Mouse (Mus musculus) stomach, embryonic 15.5 days (tissue): ENCODE data around the gene Cryaa. TPM values are rescaled to one million over a fixed set of nuclear protein-coding genes. Genes with fewer than 3 reads are reported as not detected.
A peak's percentile ranks its signal among the peaks of the same experiment; 100 is the strongest.

ENCODE experiments used
- ATAC-seq: fragments of 200-750 bp; cut with Nextera tagmentation; 2 replicates; pipeline ENCODE4 v1.8.0; 2017; ENCODE audit warnings: low read depth, moderate number of reproducible peaks, moderate TSS enrichment; ENCODE audit not compliant: insufficient read depth, low FRiP score
- H3K27ac ChIP-seq: fragments of 300-500 bp; sonication (generic); 2 replicates; pipeline ENCODE4 v1.5.1; 2015; ENCODE audit warnings: mild to moderate bottlenecking, inconsistent platforms
- H3K27me3 ChIP-seq: fragments of 300-500 bp; sonication (generic); replicated peaks from 2 replicates; pipeline ENCODE4 v1.6.1; 2015; ENCODE audit warnings: inconsistent platforms
- H3K36me3 ChIP-seq: fragments of 300-500 bp; sonication (generic); 2 replicates; pipeline ENCODE4 v1.6.1; 2015; ENCODE audit warnings: inconsistent platforms
- H3K4me1 ChIP-seq: fragments of 300-500 bp; sonication (generic); 2 replicates; pipeline ENCODE4 v1.6.1; 2015; ENCODE audit warnings: inconsistent platforms
- H3K4me2 ChIP-seq: fragments of 300-500 bp; sonication (generic); 2 replicates; pipeline ENCODE4 v1.6.1; 2015; ENCODE audit warnings: mild to moderate bottlenecking, inconsistent platforms
- H3K4me3 ChIP-seq: fragments of 300-500 bp; sonication (generic); replicated peaks from 2 replicates; pipeline ENCODE4 v1.5.1; 2015; ENCODE audit warnings: inconsistent platforms
- H3K9ac ChIP-seq: fragments of 300-500 bp; sonication (generic); 2 replicates; pipeline ENCODE4 v1.6.1; 2015; ENCODE audit warnings: inconsistent platforms
- H3K9me3 ChIP-seq: fragments of 300-500 bp; sonication (generic); 2 replicates; pipeline ENCODE4 v1.6.1; 2016; ENCODE audit warnings: inconsistent platforms
- WGBS: fragments of 180-500 bp; shearing (Covaris S2); methylation state at CpG from one replicate; pipeline ENCODE4 v1.1.7; 2015; 5-methylcytosine and 5-hydroxymethylcytosine counted together
- polyA plus RNA-seq: library from polyadenylated mRNA; unstranded; fragments of >200 nt; fragmentation: Nextera tagmentation; extraction: Ambion mirVana; gene quantifications from 2 replicates; pipeline ENCODE4 v1.2.1, GENCODE M21; 2015

The Cryaa gene
- polyA plus RNA-seq, 1 experiment from 2014 or later: 0.21 TPM

DNA sequence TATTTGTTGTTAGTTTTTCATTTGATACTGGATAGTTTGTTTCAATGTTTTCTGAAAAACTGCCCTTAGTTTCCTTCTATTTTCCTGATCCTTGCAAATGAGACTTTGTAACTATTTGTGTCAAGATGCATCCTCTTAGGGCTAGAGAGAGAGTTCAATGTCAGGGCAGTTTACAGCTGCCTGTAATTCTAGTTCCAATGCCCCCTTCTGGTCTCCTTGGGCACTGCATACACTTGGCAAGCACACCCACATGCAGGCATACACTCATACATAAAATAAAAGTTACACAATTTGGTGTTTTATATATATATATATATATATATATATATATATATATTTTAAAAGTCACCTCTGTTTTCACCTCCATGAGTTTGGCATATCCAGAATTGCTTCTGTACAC is 14.8 kb upstream of the Cryaa start:
- no peak for ATAC-seq
- H3K4me3 ChIP-seq: no peak overlapping the region

DNA sequence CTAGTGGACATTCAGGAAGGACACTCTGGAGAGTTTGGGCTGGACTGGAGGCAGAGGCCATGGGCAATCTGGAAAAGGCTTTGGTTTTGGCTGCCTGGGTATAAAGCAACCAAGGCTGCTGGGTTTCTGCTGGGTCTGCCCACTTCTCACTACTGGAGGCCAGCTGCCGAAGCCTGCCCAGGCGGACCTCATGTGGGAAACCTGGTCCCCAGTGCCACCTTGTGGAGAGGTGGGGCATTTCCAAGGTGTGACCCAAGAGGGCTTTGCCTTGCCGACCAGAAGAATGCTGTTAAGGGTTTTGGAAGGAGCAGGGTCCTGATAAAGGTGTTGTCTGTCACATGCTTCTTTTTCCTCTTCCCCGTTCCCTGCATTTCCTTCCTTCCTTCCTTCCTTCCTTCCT is 12.8 kb upstream of the Cryaa start:
- Histone ChIP-seq H3K9me3 (no peaks in the 10 kb centered on the region), H3K4me3 (no peak overlapping the region), H3K4me1 (no peaks in the 10 kb centered on the region), H3K4me2 (no peak overlapping the region), H3K36me3 (no peaks in the 10 kb centered on the region), H3K27ac (no peak overlapping the region), H3K9ac (no peak overlapping the region), H3K27me3 (no peaks in the 10 kb centered on the region)
- peak; percentile 77; the same call in 1 of the 2 replicates for ATAC-seq
- WGBS: 8% methylated on average over 4 of the region's 4 CpGs

More for the DNA sequence above, 14.8 kb upstream of the Cryaa start:
- Histone ChIP-seq H3K9me3 (no peaks in the 10 kb centered on the region), H3K4me2 (no peak overlapping the region), H3K27ac (no peak overlapping the region), H3K36me3 (no peaks in the 10 kb centered on the region), H3K9ac (no peak overlapping the region), H3K27me3 (no peaks in the 10 kb centered on the region), H3K4me1 (peaks cover 6% of the 10 kb centered on the region; the same call in 1 of the 2 replicates)

GRCm38 (mm10) chr17:31668306-31668705 is 9.3 kb upstream of the Cryaa start:
- Histone ChIP-seq H3K4me2 (no peak overlapping the region), H3K9me3 (no peaks in the 10 kb centered on the region), H3K36me3 (no peaks in the 10 kb centered on the region), H3K9ac (no peak overlapping the region), H3K4me3 (no peak overlapping the region), H3K27me3 (no peaks in the 10 kb centered on the region), H3K27ac (no peak overlapping the region), H3K4me1 (no peaks in the 10 kb centered on the region)
- ATAC-seq: no peak
- WGBS: 40% methylated on average over 9 of the region's 9 CpGs

- no peak overlapping the region for H3K4me3 ChIP-seq
- H3K4me2 ChIP-seq: no peak overlapping the region
- H3K36me3 ChIP-seq: no peaks in the 10 kb centered on the region
- H3K9me3 ChIP-seq: no peaks in the 10 kb centered on the region
- no peak for ATAC-seq
- WGBS: 50% methylated on average over 11 of the region's 11 CpGs
- no peak overlapping the region for H3K9ac ChIP-seq
- H3K27me3 ChIP-seq: no peaks in the 10 kb centered on the region
- H3K4me1 ChIP-seq: no peaks in the 10 kb centered on the region
- no peak overlapping the region for H3K27ac ChIP-seq
Measured at GRCm38 (mm10) chr17:31670163-31670562, 7.4 kb upstream of the Cryaa start.

GRCm38 (mm10) chr17:31671698-31672097 is 5.9 kb upstream of the Cryaa start:
- H3K4me3 ChIP-seq: no peak overlapping the region
- H3K36me3 ChIP-seq: no peaks in the 10 kb centered on the region
- no peaks in the 10 kb centered on the region for H3K9me3 ChIP-seq
- no peaks in the 10 kb centered on the region for H3K27me3 ChIP-seq
- no peak overlapping the region for H3K4me2 ChIP-seq
- WGBS: 73% methylated on average over 8 of the region's 8 CpGs
- H3K27ac ChIP-seq: no peak overlapping the region
- no peaks in the 10 kb centered on the region for H3K4me1 ChIP-seq
- no peak overlapping the region for H3K9ac ChIP-seq
- no peak for ATAC-seq

DNA sequence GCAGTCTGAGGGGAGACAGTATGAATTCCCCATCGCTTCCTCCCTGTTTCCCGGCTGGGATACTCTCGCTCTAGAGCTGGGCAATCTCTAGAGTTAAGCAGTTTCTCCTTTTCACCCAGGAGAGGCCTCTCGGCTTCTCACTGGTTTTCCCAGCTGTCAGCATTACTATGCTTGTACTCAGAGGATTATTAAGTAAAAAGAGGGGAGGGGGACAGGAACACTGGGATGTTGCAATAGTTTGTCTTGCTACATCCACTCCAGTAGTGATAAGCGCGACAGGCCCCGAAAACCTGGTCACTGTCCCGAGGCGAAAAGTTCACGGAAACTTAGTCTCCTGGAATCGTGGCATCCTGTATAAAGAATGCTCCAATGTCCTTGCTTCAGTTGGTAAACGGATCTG is 5.3 kb upstream of the Cryaa start:
- Histone ChIP-seq H3K4me3 (no peak overlapping the region), H3K4me1 (no peaks in the 10 kb centered on the region), H3K4me2 (no peak overlapping the region), H3K9ac (no peak overlapping the region), H3K9me3 (no peaks in the 10 kb centered on the region), H3K36me3 (no peaks in the 10 kb centered on the region), H3K27ac (no peak overlapping the region), H3K27me3 (no peaks in the 10 kb centered on the region)
- no peak for ATAC-seq
- 84% methylated on average over 12 of the region's 12 CpGs for WGBS

DNA sequence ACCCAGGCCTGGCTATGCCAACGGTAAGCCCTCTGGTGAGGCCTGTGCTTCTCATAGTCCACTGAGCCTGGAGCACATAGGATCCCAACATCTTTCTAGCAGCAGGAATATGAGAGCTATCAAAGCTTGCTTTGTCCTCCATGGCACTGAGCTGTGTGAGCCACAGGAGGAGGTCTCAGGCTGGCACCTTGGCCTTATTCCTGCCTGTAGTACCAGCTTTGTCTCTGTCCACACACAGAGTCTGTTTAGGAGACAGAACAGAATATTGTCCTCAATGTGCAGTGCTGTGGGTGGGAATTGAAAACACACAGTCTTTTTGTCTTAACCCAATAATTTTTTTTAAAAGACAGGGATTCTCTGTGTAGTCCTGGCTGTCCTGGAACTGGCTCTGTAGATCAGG is 3.2 kb upstream of the Cryaa start:
- WGBS: 67% methylated on average over 1 of the region's 1 CpGs
- Histone ChIP-seq H3K27ac (no peak overlapping the region), H3K9me3 (no peaks in the 10 kb centered on the region), H3K4me2 (no peak overlapping the region), H3K4me1 (no peaks in the 10 kb centered on the region), H3K4me3 (no peak overlapping the region), H3K27me3 (no peaks in the 10 kb centered on the region), H3K36me3 (no peaks in the 10 kb centered on the region), H3K9ac (no peak overlapping the region)
- ATAC-seq: no peak

- Histone ChIP-seq H3K4me2 (no peak overlapping the region), H3K27me3 (no peaks in the 10 kb centered on the region), H3K36me3 (no peaks in the 10 kb centered on the region), H3K9me3 (no peaks in the 10 kb centered on the region), H3K4me1 (peaks cover 2% of the 10 kb centered on the region; the same call in 1 of the 2 replicates), H3K27ac (no peak overlapping the region), H3K4me3 (no peak overlapping the region), H3K9ac (no peak overlapping the region)
- ATAC-seq: no peak
- WGBS: 72% methylated on average over 2 of the region's 2 CpGs
Measured at GRCm38 (mm10) chr17:31680450-31680849, 2.8 kb downstream of the Cryaa start.

GRCm38 (mm10) chr17:31685514-31686224 is 8.1 kb downstream of the Cryaa start:
- no peaks in the 10 kb centered on the region for H3K27me3 ChIP-seq
- WGBS: 8% methylated on average over 17 of the region's 17 CpGs
- no peaks in the 10 kb centered on the region for H3K9me3 ChIP-seq
- peaks cover 12% of the 10 kb centered on the region for H3K4me1 ChIP-seq
- H3K36me3 ChIP-seq: no peaks in the 10 kb centered on the region
- peak overlapping the region; percentile 38 for H3K4me2 ChIP-seq
- ATAC-seq: peak; percentile 70
- no peak overlapping the region for H3K9ac ChIP-seq
- H3K4me3 ChIP-seq: no peak overlapping the region
- peak overlapping the region; percentile 91 for H3K27ac ChIP-seq

- Histone ChIP-seq H3K9me3 (no peaks in the 10 kb centered on the region), H3K9ac (no peak overlapping the region), H3K4me2 (peak overlapping the region; percentile 38), H3K36me3 (no peaks in the 10 kb centered on the region), H3K27ac (peak overlapping the region; percentile 91), H3K4me1 (peaks cover 12% of the 10 kb centered on the region), H3K27me3 (no peaks in the 10 kb centered on the region), H3K4me3 (no peak overlapping the region)
- WGBS: 18% methylated on average over 3 of the region's 3 CpGs
- ATAC-seq: peak; percentile 52; the same call in 1 of the 2 replicates
Measured at GRCm38 (mm10) chr17:31686225-31686564, 8.6 kb downstream of the Cryaa start.

DNA sequence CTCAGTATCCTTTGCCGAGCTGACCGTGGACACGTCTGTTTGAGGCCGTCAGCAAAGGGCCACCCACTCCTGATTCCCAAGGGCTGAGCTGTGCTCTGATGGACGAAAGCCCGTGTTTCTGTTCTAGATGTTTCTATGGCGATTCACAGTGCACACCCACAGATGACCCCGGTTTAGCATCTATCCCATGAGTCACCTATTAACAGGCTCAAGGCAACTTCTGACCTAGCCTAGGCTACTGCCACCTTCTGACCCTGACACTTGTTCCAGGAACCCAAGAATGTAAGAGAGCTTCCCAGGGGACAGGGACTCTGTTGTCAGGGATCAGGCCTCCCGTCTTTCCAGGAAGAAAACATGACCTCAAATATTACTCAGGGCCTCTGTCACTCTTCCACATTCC is 10.5 kb downstream of the Cryaa start:
- H3K4me2 ChIP-seq: no peak overlapping the region
- H3K9ac ChIP-seq: no peak overlapping the region
- no peak for ATAC-seq
- no peaks in the 10 kb centered on the region for H3K36me3 ChIP-seq
- no peak overlapping the region for H3K27ac ChIP-seq
- WGBS: 63% methylated on average over 9 of the region's 9 CpGs
- H3K9me3 ChIP-seq: no peaks in the 10 kb centered on the region
- no peak overlapping the region for H3K4me3 ChIP-seq
- peaks cover 15% of the 10 kb centered on the region for H3K4me1 ChIP-seq
- no peaks in the 10 kb centered on the region for H3K27me3 ChIP-seq

GRCm38 (mm10) chr17:31689606-31690005 is 12.0 kb downstream of the Cryaa start:
- no peaks in the 10 kb centered on the region for H3K9me3 ChIP-seq
- H3K27me3 ChIP-seq: no peaks in the 10 kb centered on the region
- no peak overlapping the region for H3K9ac ChIP-seq
- no peak overlapping the region for H3K27ac ChIP-seq
- no peak for ATAC-seq
- H3K4me1 ChIP-seq: peaks cover 25% of the 10 kb centered on the region
- WGBS: 68% methylated on average over 1 of the region's 1 CpGs
- H3K4me3 ChIP-seq: no peak overlapping the region
- H3K36me3 ChIP-seq: no peaks in the 10 kb centered on the region
- H3K4me2 ChIP-seq: no peak overlapping the region

GRCm38 (mm10) chr17:31692918-31693317 is 15.3 kb downstream of the Cryaa start:
- Histone ChIP-seq H3K9ac (no peak overlapping the region), H3K4me2 (peak overlapping the region; percentile 46; the same call in 1 of the 2 replicates), H3K4me1 (peaks cover 12% of the 10 kb centered on the region), H3K9me3 (no peaks in the 10 kb centered on the region), H3K27ac (no peak overlapping the region), H3K36me3 (no peaks in the 10 kb centered on the region), H3K27me3 (no peaks in the 10 kb centered on the region), H3K4me3 (no peak overlapping the region)
- 39% methylated on average over 5 of the region's 5 CpGs for WGBS
- ATAC-seq: no peak
